Mouse (Mus musculus) midbrain, embryonic 15.5 days (tissue): Measurements from ENCODE around the gene Gss. TPM values are rescaled to one million over a fixed set of nuclear protein-coding genes. Genes with fewer than 3 reads are reported as not detected.

Source experiments
- ATAC-seq: fragments of 200-750 bp; cut with Nextera tagmentation; replicated peaks from 2 replicates; pipeline ENCODE4 v1.8.0; 2017; ENCODE audit warnings: moderate TSS enrichment
- H3K27ac ChIP-seq: fragments of 300-500 bp; sonication (generic); 2 replicates; pipeline ENCODE4 v1.5.1; 2015; ENCODE audit warnings: mild to moderate bottlenecking, inconsistent platforms
- H3K27me3 ChIP-seq: fragments of 300-500 bp; sonication (generic); replicated peaks from 2 replicates; pipeline ENCODE4 v1.6.1; 2015; ENCODE audit warnings: inconsistent platforms
- H3K36me3 ChIP-seq: fragments of 300-500 bp; sonication (generic); replicated peaks from 2 replicates; pipeline ENCODE4 v1.6.1; 2015; ENCODE audit warnings: inconsistent platforms
- H3K4me1 ChIP-seq: fragments of 300-500 bp; sonication (generic); 2 replicates; pipeline ENCODE4 v1.6.1; 2015; ENCODE audit warnings: inconsistent platforms
- H3K4me2 ChIP-seq: fragments of 300-500 bp; sonication (generic); 2 replicates; pipeline ENCODE4 v1.6.1; 2015; ENCODE audit warnings: inconsistent platforms, mild to moderate bottlenecking, moderate library complexity
- H3K4me3 ChIP-seq: fragments of 300-500 bp; sonication (generic); 2 replicates; pipeline ENCODE4 v1.5.1; 2015; ENCODE audit warnings: mild to moderate bottlenecking, inconsistent platforms
- H3K9ac ChIP-seq: fragments of 300-500 bp; sonication (generic); 2 replicates; pipeline ENCODE4 v1.6.1; 2015; ENCODE audit warnings: mild to moderate bottlenecking, inconsistent platforms
- H3K9me3 ChIP-seq: fragments of 300-500 bp; sonication (generic); 2 replicates; pipeline ENCODE4 v1.6.1; 2016; ENCODE audit warnings: inconsistent platforms
- WGBS: fragments of 180-500 bp; shearing (Covaris S2); methylation state at CpG from one replicate; pipeline ENCODE4 v1.1.7; 2015; ENCODE audit warnings: mixed read lengths; 5-methylcytosine and 5-hydroxymethylcytosine counted together
- polyA plus RNA-seq: library from polyadenylated mRNA; unstranded; fragments of >200 nt; fragmentation: Nextera tagmentation; extraction: Ambion mirVana; gene quantifications from 2 replicates; pipeline ENCODE4 v1.2.1, GENCODE M21; 2015

Gene Gss
- polyA plus RNA-seq, 1 experiment from 2014 or later = 16.3 TPM

DNA sequence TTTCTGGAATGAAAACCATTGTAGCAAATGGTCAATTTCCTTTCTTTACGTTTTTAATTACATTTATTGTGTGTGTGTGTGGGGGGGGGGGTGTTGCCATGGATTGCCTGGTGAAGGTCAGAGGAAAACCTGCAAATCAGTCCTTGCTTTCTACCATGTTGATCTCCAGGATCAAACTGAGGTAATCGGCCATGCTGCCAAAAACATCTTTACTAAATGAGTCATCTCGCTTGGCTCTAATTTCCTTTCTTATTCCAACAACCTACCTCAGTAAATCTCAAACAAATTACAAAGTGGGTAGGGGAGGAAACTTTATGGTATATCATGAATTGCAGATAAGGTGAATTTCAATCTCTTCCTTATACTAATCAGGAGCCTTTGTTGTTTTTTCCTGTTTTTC, 4.5 kb downstream of the Gss start:
- Histone ChIP-seq H3K4me3 (no peak overlapping the region), H3K36me3 (no peaks in the 10 kb centered on the region), H3K9me3 (no peaks in the 10 kb centered on the region), H3K4me1 (peaks cover 10% of the 10 kb centered on the region), H3K27me3 (no peaks in the 10 kb centered on the region), H3K27ac (no peak overlapping the region), H3K9ac (no peak overlapping the region), H3K4me2 (no peak overlapping the region)
- whole genome bisulfite sequencing = 87% methylated on average over 3 of the region's 3 CpGs
- no peak for ATAC-seq

DNA sequence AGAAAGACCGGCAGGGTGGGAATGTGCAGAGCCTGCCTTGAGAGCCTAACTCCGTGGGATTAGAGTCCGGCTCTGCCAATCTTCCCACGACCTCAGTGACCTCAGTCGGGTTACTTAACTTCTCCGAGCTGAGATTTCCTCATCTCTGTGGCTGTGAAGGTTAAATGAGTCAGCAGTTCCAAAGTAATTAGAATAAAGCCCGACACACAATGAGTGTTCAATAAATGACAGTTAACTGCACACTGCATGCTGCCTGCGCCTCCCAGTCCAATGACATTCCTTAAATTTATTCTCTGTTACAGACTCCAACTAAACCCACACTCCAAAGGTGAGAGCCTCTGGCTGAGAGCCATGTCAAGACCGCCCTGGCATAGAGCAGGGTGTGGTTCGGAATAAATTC, 7.1 kb downstream of the Gss start:
- Histone ChIP-seq H3K4me1 (no peaks in the 10 kb centered on the region), H3K4me2 (no peak overlapping the region), H3K27ac (no peak overlapping the region), H3K27me3 (no peaks in the 10 kb centered on the region), H3K9ac (no peak overlapping the region), H3K36me3 (no peaks in the 10 kb centered on the region), H3K4me3 (no peak overlapping the region), H3K9me3 (no peaks in the 10 kb centered on the region)
- 29% methylated on average over 10 of the region's 10 CpGs for WGBS
- no peak for ATAC-seq

DNA sequence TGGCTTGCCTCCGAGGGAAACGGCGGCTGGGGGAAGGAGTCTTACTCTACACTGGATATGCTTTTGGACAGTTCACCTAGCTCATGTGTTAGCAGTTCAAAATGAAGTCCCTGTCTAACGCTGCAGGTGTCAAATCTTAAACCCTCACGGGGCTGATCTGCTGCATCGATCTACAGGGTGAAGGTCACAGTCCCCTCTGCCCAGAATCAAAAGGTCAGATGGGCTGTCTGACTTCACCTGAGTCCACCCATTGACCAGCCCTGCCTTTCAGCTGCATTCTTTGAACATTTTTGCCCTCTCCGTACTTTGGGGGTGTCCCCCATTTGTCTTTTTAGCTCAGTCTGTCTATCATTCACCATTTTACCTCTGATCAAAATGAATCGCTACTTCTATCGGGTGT, 7.5 kb downstream of the Gss start:
- H3K9me3 ChIP-seq = no peaks in the 10 kb centered on the region
- WGBS = 66% methylated on average over 9 of the region's 9 CpGs
- no peak overlapping the region for H3K9ac ChIP-seq
- H3K4me3 ChIP-seq = no peak overlapping the region
- H3K27me3 ChIP-seq = no peaks in the 10 kb centered on the region
- H3K4me1 ChIP-seq = no peaks in the 10 kb centered on the region
- H3K36me3 ChIP-seq = no peaks in the 10 kb centered on the region
- ATAC-seq = no peak
- no peak overlapping the region for H3K27ac ChIP-seq
- H3K4me2 ChIP-seq = no peak overlapping the region

DNA sequence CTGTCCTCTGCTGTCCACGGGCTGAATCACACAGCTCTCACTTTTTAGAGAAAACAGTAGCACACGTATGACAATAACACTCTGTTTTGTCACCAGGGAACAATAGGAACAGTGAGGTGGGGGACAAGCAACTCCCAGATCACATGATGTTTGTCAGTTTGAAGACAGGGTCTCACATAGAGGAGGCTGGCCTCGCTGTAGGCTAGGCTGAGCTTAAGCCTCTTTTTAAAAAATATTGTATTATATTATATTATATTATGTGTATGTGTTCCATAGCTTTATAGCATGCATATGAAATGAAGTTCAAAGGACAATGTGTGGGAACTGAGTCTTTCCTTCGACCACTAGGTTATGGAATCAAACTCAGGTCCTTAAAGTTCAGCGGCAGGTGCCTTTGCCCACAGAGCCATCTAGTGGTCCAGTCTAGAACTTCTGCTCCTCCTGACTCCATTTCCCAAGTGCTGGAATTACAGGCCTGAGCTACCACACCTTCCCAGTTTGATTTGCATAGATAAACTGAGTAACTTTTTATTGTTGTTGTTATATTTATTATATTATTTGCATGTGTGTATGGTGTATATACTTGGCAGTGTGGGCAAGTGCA, 8.6 kb downstream of the Gss start:
- Histone ChIP-seq H3K9me3 (no peaks in the 10 kb centered on the region), H3K9ac (no peak overlapping the region), H3K4me3 (no peak overlapping the region), H3K4me2 (no peak overlapping the region), H3K27me3 (no peaks in the 10 kb centered on the region), H3K27ac (no peak overlapping the region), H3K4me1 (no peaks in the 10 kb centered on the region), H3K36me3 (no peaks in the 10 kb centered on the region)
- ATAC-seq = no peak
- WGBS = 41% methylated on average over 5 of the region's 5 CpGs

DNA sequence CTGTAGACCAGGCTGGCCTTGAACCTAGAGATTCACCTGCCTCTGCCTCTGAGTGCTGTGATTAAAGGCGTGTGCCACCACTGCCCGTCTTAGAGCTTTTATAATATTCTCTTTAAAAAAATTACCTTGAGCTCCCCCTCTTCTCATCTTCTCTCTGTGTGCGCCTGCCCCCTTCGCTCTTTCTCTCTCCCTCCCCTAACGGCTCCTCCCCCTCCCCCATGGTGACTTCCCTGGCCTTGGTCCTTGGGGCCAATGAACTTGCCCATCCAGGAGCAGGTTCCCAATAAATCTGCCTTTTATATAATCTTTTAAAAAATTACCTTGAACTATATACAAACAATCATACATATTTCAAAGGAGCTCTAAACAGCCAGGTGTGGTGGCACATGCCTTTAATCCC, 9.6 kb downstream of the Gss start:
- ATAC-seq = no peak
- H3K9me3 ChIP-seq = no peaks in the 10 kb centered on the region

DNA sequence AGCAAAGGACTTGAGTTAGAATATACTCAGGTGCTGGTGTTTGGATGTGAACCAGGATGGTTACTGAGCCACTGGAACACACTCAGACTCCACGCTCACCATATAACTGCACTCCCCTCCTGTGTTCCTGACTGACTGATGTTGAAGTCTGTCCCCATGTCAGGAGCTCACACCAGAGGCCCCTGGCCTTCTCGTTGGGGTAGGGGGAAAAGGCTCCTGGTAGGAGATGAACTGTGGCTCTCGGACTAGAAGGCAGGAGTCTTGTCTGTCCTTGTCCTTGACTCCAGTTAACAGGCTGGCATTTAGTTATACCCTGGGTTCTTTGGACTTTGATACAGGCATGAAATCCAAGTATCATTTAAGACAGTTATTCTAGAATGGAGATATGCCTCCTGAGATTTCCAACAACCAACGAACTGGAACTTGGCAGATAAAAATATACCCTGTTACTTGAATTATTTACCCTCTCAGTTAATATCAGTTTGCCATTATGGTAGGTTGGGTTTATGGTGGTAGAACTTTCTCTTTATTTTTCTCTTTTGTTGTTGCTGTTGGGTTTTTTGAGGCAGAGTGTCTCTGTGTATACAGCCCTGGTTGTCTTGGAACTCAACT, 10.1 kb downstream of the Gss start:
- Histone ChIP-seq H3K4me3 (no peak overlapping the region), H3K4me1 (no peaks in the 10 kb centered on the region), H3K4me2 (no peak overlapping the region), H3K27ac (no peak overlapping the region), H3K36me3 (no peaks in the 10 kb centered on the region), H3K9ac (no peak overlapping the region), H3K27me3 (no peaks in the 10 kb centered on the region), H3K9me3 (no peaks in the 10 kb centered on the region)
- WGBS = 82% methylated on average over 4 of the region's 4 CpGs
- ATAC-seq = no peak

More for the DNA sequence above, 9.6 kb downstream of the Gss start:
- no peak overlapping the region for H3K27ac ChIP-seq
- H3K9ac ChIP-seq = no peak overlapping the region
- 86% methylated on average over 5 of the region's 5 CpGs for WGBS
- H3K4me3 ChIP-seq = no peak overlapping the region
- H3K27me3 ChIP-seq = no peaks in the 10 kb centered on the region
- no peaks in the 10 kb centered on the region for H3K4me1 ChIP-seq
- H3K4me2 ChIP-seq = no peak overlapping the region
- H3K36me3 ChIP-seq = no peaks in the 10 kb centered on the region

DNA sequence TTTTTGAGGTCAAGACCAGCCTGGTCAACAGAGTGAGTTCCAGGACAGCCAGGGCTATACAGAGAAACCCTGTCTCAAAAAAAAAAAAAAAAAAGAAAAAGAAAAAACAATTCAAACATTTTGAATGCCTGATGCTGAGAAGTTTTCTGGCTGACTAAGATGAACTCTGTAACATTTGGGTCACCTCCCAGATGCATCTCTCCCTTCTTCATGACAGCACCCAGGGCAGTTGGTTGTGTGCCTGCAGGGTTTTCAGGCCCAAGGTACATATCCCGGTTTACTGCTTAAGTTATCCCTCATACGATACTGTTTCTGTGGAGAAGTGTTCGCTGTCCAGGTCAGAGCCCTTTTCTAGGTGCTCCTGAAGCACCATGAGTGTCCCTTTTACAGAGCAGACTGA, 12.3 kb downstream of the Gss start:
- ATAC-seq = no peak
- WGBS = 92% methylated on average over 3 of the region's 3 CpGs
- no peak overlapping the region for H3K27ac ChIP-seq

DNA sequence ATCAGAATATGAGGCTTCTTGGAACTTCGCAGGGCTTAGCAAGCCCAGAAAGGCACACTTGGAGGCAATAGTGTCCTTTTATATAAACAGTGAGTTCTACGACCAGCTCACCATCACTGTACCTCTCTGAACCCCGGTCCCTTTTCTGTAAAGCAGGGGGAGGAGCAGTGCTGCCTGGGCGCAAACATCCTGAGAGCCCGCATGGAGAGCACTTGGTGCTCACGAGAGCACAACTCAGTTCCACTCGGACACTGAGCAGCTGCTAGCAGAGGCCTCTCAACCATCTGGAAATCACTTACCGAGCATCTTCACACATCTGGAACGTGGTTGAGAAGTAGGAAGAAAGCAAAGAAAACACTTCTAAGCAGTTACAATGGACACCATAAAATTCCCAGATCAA, 16.0 kb downstream of the Gss start:
- Histone ChIP-seq H3K36me3 (no peaks in the 10 kb centered on the region), H3K4me2 (no peak overlapping the region), H3K9me3 (no peaks in the 10 kb centered on the region), H3K9ac (no peak overlapping the region), H3K4me3 (no peak overlapping the region), H3K27me3 (no peaks in the 10 kb centered on the region), H3K27ac (no peak overlapping the region), H3K4me1 (no peaks in the 10 kb centered on the region)
- 89% methylated on average over 9 of the region's 9 CpGs for WGBS
- no peak for ATAC-seq

More for the DNA sequence above, 12.3 kb downstream of the Gss start:
- no peak overlapping the region for H3K9ac ChIP-seq
- no peaks in the 10 kb centered on the region for H3K9me3 ChIP-seq
- H3K27me3 ChIP-seq = no peaks in the 10 kb centered on the region
- no peak overlapping the region for H3K4me3 ChIP-seq
- H3K4me1 ChIP-seq = no peaks in the 10 kb centered on the region
- no peak overlapping the region for H3K4me2 ChIP-seq
- no peaks in the 10 kb centered on the region for H3K36me3 ChIP-seq

DNA sequence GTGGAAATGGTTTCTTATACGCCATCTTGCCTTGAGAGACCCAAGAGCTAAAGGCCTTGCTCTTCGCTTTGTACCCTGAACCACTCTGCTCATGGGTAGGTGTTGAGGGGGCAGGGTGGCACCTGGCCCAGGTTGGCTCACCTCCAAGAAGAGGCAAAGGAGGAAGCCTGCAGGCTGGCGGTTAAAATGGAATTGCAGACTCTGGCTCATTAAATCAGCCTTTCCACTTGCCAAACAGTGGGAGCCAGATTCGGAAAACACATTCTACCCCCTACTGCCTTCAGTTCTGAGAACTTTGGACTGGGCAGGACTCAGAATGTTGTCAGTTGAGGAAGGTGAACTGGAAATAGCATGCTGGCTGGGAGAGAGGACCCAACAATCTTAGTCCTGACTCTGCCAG, 17.9 kb downstream of the Gss start:
- no peak overlapping the region for H3K9ac ChIP-seq
- no peaks in the 10 kb centered on the region for H3K36me3 ChIP-seq
- no peak overlapping the region for H3K4me2 ChIP-seq
- no peaks in the 10 kb centered on the region for H3K27me3 ChIP-seq
- no peak for ATAC-seq
- WGBS = 85% methylated on average over 4 of the region's 4 CpGs
- H3K4me1 ChIP-seq = no peaks in the 10 kb centered on the region
- H3K27ac ChIP-seq = no peak overlapping the region
- no peak overlapping the region for H3K4me3 ChIP-seq
- H3K9me3 ChIP-seq = no peaks in the 10 kb centered on the region

DNA sequence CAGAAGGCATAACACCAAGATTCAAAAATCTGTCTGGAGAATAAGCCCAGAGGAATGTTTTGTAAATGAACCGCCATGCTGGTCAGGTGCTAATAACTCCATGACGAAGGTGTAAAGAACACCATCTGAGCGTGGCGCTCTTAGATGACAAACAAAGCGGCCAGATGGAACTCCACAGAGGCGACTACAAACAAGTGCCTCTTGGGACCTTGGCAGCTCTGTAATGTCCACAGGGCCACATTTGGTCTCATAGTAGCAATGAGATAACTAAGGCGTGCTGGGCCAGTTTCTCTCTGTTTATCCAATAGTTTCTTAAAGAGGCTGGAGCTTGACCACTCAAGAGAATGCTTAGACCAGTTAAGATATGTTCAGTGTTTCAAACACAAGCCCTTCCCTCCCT, 18.6 kb downstream of the Gss start:
- Histone ChIP-seq H3K27me3 (no peaks in the 10 kb centered on the region), H3K9ac (no peak overlapping the region), H3K36me3 (no peaks in the 10 kb centered on the region), H3K9me3 (no peaks in the 10 kb centered on the region), H3K27ac (no peak overlapping the region), H3K4me1 (no peaks in the 10 kb centered on the region), H3K4me2 (no peak overlapping the region), H3K4me3 (no peak overlapping the region)
- 95% methylated on average over 7 of the region's 7 CpGs for WGBS
- ATAC-seq = no peak

DNA sequence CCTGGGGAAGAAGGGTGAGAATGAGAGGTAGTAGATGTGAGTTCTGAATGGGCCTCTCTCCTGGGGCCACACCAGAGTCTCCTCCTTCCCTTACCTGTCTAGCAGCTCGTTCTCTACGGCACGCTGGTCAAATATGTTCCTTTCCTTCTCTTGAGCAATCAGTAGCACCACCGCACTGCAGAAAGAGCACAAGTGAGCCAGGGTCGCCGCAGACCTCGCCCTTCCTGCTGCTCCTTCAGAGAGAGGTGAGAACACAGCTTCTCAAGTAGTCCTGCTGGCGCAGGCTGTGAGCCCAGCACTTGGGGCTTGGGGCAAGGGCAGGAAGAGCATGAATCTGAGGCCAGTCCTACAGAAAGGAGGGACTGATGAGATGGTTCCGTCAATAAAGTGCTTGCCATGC, 19.6 kb downstream of the Gss start:
- no peak for ATAC-seq
- no peaks in the 10 kb centered on the region for H3K4me1 ChIP-seq
- no peak overlapping the region for H3K27ac ChIP-seq
- no peak overlapping the region for H3K4me2 ChIP-seq
- 91% methylated on average over 9 of the region's 9 CpGs for WGBS
- H3K9me3 ChIP-seq = no peaks in the 10 kb centered on the region
- no peaks in the 10 kb centered on the region for H3K27me3 ChIP-seq
- no peak overlapping the region for H3K4me3 ChIP-seq
- H3K36me3 ChIP-seq = no peaks in the 10 kb centered on the region
- H3K9ac ChIP-seq = no peak overlapping the region

DNA sequence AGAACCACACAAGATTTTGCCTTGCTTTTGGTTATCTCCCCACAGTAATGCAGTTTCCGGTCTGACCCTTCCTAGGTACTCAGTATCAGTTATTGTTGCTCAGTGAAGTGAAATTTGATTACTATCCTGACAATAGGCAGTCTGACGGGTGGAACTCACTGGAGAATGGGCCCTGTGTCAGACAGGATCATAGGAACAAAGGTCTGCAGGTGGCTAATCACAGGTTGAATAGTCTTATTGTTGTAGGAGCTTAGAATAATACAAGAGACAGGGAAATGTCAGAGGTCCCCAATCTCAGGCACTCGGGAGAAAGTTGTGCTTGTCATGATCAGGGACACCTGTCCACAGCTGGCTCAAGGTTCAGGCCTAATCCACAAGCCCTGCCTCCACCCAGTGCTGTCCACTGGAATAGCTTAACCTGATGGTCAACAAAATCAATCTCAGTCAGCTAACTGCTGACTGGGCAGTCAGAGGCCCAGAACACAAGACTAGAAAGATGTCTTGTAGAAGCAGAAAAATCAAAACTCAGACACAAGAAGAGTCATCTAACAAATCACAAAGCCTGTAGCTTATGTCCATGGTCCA, 23.3 kb downstream of the Gss start:
- Histone ChIP-seq H3K36me3 (no peaks in the 10 kb centered on the region), H3K9me3 (no peaks in the 10 kb centered on the region), H3K4me3 (no peak overlapping the region), H3K9ac (no peak overlapping the region), H3K4me2 (no peak overlapping the region), H3K27ac (no peak overlapping the region), H3K4me1 (no peaks in the 10 kb centered on the region), H3K27me3 (no peaks in the 10 kb centered on the region)
- 12% methylated on average over 3 of the region's 3 CpGs for WGBS
- ATAC-seq = no peak

DNA sequence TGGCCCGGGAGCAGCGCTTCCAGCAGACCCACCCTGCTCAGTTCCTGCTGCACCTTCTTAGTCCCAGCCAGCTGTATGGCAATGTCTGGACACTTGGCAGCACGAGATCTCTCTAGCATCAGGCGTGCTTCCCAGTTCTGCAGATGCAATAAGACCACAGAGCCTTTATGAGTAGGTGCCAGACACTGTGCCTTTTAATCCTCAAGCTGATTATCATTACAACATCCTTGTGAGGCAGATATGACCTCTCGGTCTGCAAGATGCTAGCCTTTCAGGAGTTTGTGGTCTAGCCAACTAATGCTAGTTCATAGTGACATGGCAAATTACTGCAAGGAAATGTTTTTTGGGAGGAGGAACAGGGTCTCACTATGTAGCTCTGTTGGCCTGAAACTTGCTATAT, 24.9 kb downstream of the Gss start:
- H3K9ac ChIP-seq = no peak overlapping the region
- no peaks in the 10 kb centered on the region for H3K9me3 ChIP-seq
- no peak overlapping the region for H3K4me2 ChIP-seq
- H3K4me1 ChIP-seq = no peaks in the 10 kb centered on the region
- H3K36me3 ChIP-seq = no peaks in the 10 kb centered on the region
- ATAC-seq = no peak
- 87% methylated on average over 5 of the region's 5 CpGs for WGBS
- H3K27me3 ChIP-seq = no peaks in the 10 kb centered on the region
- H3K4me3 ChIP-seq = no peak overlapping the region
- H3K27ac ChIP-seq = no peak overlapping the region
